Mouse (Mus musculus) heart, embryonic 11.5 days (tissue): Measurements from ENCODE around the gene Tmem179. TPM values are rescaled to one million over a fixed set of nuclear protein-coding genes. Genes with fewer than 3 reads are reported as not detected.

Source experiments
- ATAC-seq: fragments of 200-750 bp; cut with Nextera tagmentation; replicated peaks from 2 replicates; pipeline ENCODE4 v1.8.0; 2017; ENCODE audit warnings: moderate library complexity; ENCODE audit not compliant: insufficient number of reproducible peaks, low FRiP score, low TSS enrichment
- H3K27ac ChIP-seq: fragments of 300-500 bp; sonication (generic); 2 replicates; pipeline ENCODE4 v1.5.1; 2014; ENCODE audit warnings: mild to moderate bottlenecking, low read depth, low read length
- H3K27me3 ChIP-seq: fragments of 300-500 bp; sonication (generic); 2 replicates; pipeline ENCODE4 v1.6.1; 2014; ENCODE audit warnings: mild to moderate bottlenecking, low read length, mixed read lengths; ENCODE audit not compliant: control insufficient read depth, insufficient read depth
- H3K36me3 ChIP-seq: fragments of 300-500 bp; sonication (generic); 2 replicates; pipeline ENCODE4 v1.6.1; 2014; ENCODE audit warnings: mild to moderate bottlenecking, low read length, moderate library complexity, mixed read lengths; ENCODE audit not compliant: control insufficient read depth, insufficient read depth
- H3K4me1 ChIP-seq: fragments of 300-500 bp; sonication (generic); 2 replicates; pipeline ENCODE4 v1.6.1; 2014; ENCODE audit warnings: low read length; ENCODE audit not compliant: control insufficient read depth, insufficient read depth
- H3K4me2 ChIP-seq: fragments of 300-500 bp; sonication (generic); 2 replicates; pipeline ENCODE4 v1.6.1; 2014; ENCODE audit warnings: mild to moderate bottlenecking, moderate library complexity
- H3K4me3 ChIP-seq: fragments of 300-500 bp; sonication (generic); 2 replicates; pipeline ENCODE4 v1.5.1; 2014; ENCODE audit warnings: low read depth, low read length
- H3K9ac ChIP-seq: fragments of 300-500 bp; sonication (generic); 2 replicates; pipeline ENCODE4 v1.6.1; 2014; ENCODE audit warnings: mild to moderate bottlenecking, low read depth, low read length, moderate library complexity
- H3K9me3 ChIP-seq: fragments of 300-500 bp; sonication (generic); replicated peaks from 2 replicates; pipeline ENCODE4 v1.6.1; 2016; ENCODE audit warnings: low read length; ENCODE audit not compliant: control insufficient read depth
- WGBS: fragments of 180-500 bp; shearing (Covaris S2); extraction: QIAGEN DNeasy Blood & Tissue Kit; methylation state at CpG from one replicate; pipeline ENCODE4 v1.1.7; 2014; ENCODE audit not compliant: insufficient replicate concordance; 5-methylcytosine and 5-hydroxymethylcytosine counted together
- polyA plus RNA-seq: library from polyadenylated mRNA; unstranded; fragments of >200 nt; fragmentation: Nextera tagmentation; extraction: Ambion mirVana; gene quantifications from 2 replicates; pipeline ENCODE4 v1.2.1, GENCODE M21; 2014

Tmem179 gene
- polyA plus RNA-seq, 1 experiment from 2014 or later: 0.69 TPM

DNA sequence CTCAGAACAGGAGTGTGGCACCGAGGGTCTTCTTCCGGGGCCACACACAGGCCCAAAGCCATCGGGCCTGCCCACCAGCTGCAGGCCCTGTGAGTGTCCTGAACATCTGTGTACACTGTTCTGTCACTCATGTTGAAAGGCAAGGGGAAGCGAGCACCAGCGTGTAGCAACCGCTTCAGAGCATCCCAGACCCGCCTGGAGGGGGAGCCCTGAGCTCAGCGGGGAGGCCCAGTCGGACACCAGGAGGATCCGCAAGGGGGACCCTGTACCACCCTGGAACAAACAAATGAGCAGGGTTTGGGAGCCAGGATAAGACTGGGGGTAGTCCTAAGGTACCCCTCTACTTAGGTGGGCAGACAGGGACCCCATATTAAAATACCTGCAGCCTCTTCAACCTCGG lies 17.9 kb downstream of the Tmem179 start:
- Histone ChIP-seq H3K9ac (no peak overlapping the region), H3K4me1 (peaks cover 26% of the 10 kb centered on the region), H3K27ac (no peak overlapping the region), H3K36me3 (no peaks in the 10 kb centered on the region), H3K27me3 (peaks cover 7% of the 10 kb centered on the region), H3K4me2 (no peak overlapping the region), H3K4me3 (no peak overlapping the region), H3K9me3 (no peaks in the 10 kb centered on the region)
- WGBS: 46% methylated on average over 11 of the region's 11 CpGs
- no peak for ATAC-seq

DNA sequence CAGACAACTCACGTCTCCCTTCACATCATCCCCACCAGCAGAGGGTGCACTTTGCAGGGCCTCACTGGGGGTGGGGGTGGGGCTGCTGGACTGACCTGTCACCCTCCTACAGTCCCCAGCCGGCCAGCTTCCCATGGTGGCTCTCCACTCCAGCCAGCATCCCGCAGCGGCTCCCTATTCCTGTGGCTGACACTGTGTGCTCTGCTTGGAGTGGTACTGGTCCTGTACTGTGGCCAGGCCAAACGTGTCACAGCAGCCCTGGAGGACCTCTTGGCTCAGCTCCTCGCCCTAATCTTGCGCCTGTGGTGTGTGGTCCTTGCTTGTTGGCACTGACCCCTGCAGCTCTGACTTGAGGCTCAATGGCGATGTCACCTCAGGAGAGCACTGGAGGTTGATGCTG lies 18.8 kb downstream of the Tmem179 start:
- Histone ChIP-seq H3K4me2 (no peak overlapping the region), H3K27me3 (peaks cover 7% of the 10 kb centered on the region), H3K9me3 (no peaks in the 10 kb centered on the region), H3K27ac (no peak overlapping the region), H3K4me1 (peaks cover 18% of the 10 kb centered on the region), H3K36me3 (no peaks in the 10 kb centered on the region), H3K4me3 (no peak overlapping the region), H3K9ac (no peak overlapping the region)
- WGBS: 74% methylated on average over 8 of the region's 8 CpGs
- no peak for ATAC-seq

- no peaks in the 10 kb centered on the region for H3K36me3 ChIP-seq
- H3K4me1 ChIP-seq: peaks cover 21% of the 10 kb centered on the region
- no peak overlapping the region for H3K4me2 ChIP-seq
- H3K4me3 ChIP-seq: no peak overlapping the region
- peaks cover 7% of the 10 kb centered on the region for H3K27me3 ChIP-seq
- no peak overlapping the region for H3K9ac ChIP-seq
- WGBS: 75% methylated on average over 5 of the region's 5 CpGs
- ATAC-seq: no peak
- no peak overlapping the region for H3K27ac ChIP-seq
- H3K9me3 ChIP-seq: no peaks in the 10 kb centered on the region
Measured at GRCm38 (mm10) chr12:112496136-112496535, 20.4 kb downstream of the Tmem179 start.

GRCm38 (mm10) chr12:112490444-112490939 lies 26.1 kb downstream of the Tmem179 start:
- H3K4me1 ChIP-seq: peaks cover 52% of the 10 kb centered on the region
- peak overlapping the region; percentile 24 for H3K4me3 ChIP-seq
- peak overlapping the region; percentile 97 for H3K27ac ChIP-seq
- H3K4me2 ChIP-seq: peak overlapping the region; percentile 65
- H3K9me3 ChIP-seq: no peaks in the 10 kb centered on the region
- ATAC-seq: peak; percentile 71
- no peaks in the 10 kb centered on the region for H3K36me3 ChIP-seq
- 7% methylated on average over 3 of the region's 3 CpGs for WGBS
- H3K9ac ChIP-seq: peak overlapping the region; percentile 69
- peaks cover under 1% of the 10 kb centered on the region; the same call in 1 of the 2 replicates for H3K27me3 ChIP-seq

GRCm38 (mm10) chr12:112489535-112489934 lies 27.0 kb downstream of the Tmem179 start:
- Histone ChIP-seq H3K36me3 (no peaks in the 10 kb centered on the region), H3K9ac (no peak overlapping the region), H3K4me1 (peaks cover 48% of the 10 kb centered on the region), H3K9me3 (no peaks in the 10 kb centered on the region), H3K27me3 (no peaks in the 10 kb centered on the region), H3K4me2 (no peak overlapping the region), H3K27ac (no peak overlapping the region; the same call in 1 of the 2 replicates), H3K4me3 (no peak overlapping the region)
- WGBS: 83% methylated on average over 9 of the region's 9 CpGs
- ATAC-seq: no peak

DNA sequence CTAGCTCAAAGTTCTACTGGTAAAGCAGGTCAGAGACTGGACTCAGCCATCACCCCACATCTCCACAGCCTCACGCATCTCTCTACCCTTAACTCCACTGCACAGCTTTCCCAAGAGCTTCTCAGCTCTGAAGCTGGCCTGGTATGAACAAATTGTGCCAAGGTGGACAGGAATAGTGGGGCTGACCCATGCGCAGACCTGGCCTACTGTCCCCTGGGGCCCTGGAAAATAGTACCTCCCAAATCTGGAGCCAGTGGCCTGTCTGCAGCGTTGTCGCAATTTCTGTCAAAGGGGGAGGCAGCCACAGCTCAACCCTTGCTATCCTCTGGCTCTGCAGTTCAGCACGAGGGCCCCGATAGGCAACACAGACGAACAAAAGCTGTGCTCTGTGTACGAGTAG lies 27.4 kb downstream of the Tmem179 start, which contains the start of gene A530016L24Rik:
Gene A530016L24Rik, plus strand, starts transcription at position 315 of the 400 bp plus-strand sequence.
- Histone ChIP-seq H3K4me2 (peak within 1 kb of the TSS; percentile 65; the same call in 1 of the 2 replicates), H3K4me3 (no peak within 1 kb of the TSS), H3K4me1 (peaks cover 48% of the 10 kb centered on the region), H3K27me3 (no peaks in the 10 kb centered on the region), H3K9me3 (no peaks in the 10 kb centered on the region), H3K27ac (peak within 1 kb of the TSS; percentile 97), H3K36me3 (no peaks in the 10 kb centered on the region), H3K9ac (0 out of 2 replicates have a peak within 1 kb of the TSS, but pooled peaks have one; percentile 13)
- ATAC-seq: no peak
- 85% methylated on average over 8 of the region's 8 CpGs for WGBS

- no peak overlapping the region for H3K27ac ChIP-seq
- H3K27me3 ChIP-seq: peaks cover 17% of the 10 kb centered on the region
- no peaks in the 10 kb centered on the region for H3K36me3 ChIP-seq
- H3K4me1 ChIP-seq: no peaks in the 10 kb centered on the region
- ATAC-seq: no peak; the same call in 1 of the 2 replicates
- WGBS: 19% methylated on average over 9 of the region's 9 CpGs
- no peak overlapping the region for H3K9ac ChIP-seq
- H3K9me3 ChIP-seq: no peaks in the 10 kb centered on the region
- no peak overlapping the region for H3K4me2 ChIP-seq
- no peak overlapping the region for H3K4me3 ChIP-seq
Measured at GRCm38 (mm10) chr12:112473777-112474176, 42.8 kb downstream of the Tmem179 start.

DNA sequence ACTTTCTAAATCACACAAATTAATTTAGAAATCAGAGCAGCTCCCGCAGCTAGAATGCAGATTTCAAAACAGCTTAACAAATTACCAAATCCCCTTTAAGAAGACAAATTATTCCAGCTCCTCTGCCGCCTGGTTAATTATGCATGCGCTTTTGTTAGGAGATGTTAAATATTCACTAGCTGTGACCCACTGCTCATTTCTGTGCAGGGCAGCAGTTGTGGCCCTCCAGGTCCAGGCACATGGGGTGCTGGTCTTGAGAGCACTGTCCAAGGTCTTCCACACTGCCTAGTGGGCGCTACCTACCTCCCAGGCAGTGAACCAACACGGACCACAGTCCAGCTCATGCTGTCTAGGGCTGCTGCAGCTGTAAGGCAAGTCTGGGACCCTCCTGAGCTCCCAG lies 46.3 kb downstream of the Tmem179 start:
- Histone ChIP-seq H3K9ac (no peak overlapping the region), H3K9me3 (no peaks in the 10 kb centered on the region), H3K36me3 (no peaks in the 10 kb centered on the region), H3K27ac (no peak overlapping the region), H3K4me3 (no peak overlapping the region), H3K4me1 (no peaks in the 10 kb centered on the region), H3K4me2 (no peak overlapping the region), H3K27me3 (peaks cover 21% of the 10 kb centered on the region)
- WGBS: 76% methylated on average over 5 of the region's 5 CpGs
- no peak for ATAC-seq

GRCm38 (mm10) chr12:112469393-112469792 lies 47.2 kb downstream of the Tmem179 start:
- no peak overlapping the region for H3K9ac ChIP-seq
- no peaks in the 10 kb centered on the region for H3K36me3 ChIP-seq
- H3K4me1 ChIP-seq: no peaks in the 10 kb centered on the region
- 85% methylated on average over 7 of the region's 7 CpGs for whole genome bisulfite sequencing
- H3K27ac ChIP-seq: no peak overlapping the region
- H3K9me3 ChIP-seq: no peaks in the 10 kb centered on the region
- ATAC-seq: no peak
- peaks cover 21% of the 10 kb centered on the region for H3K27me3 ChIP-seq
- no peak overlapping the region for H3K4me3 ChIP-seq
- no peak overlapping the region for H3K4me2 ChIP-seq
